Mouse (Mus musculus): ENCODE data around the gene Evi5.

Gene Evi5

GRCm38 (mm10) chr5:107708124-107708797, 166.6 kb downstream of the Evi5 start:
- no peak for DNase-seq (ENCODE audit: low read depth, low spot score)

GRCm38 (mm10) chr5:107706262-107706661, 168.6 kb downstream of the Evi5 start:
- DNase-seq (ENCODE audit: low read depth, low spot score) = no peak

- DNase-seq (ENCODE audit: low read depth, low spot score) = no peak
Measured at GRCm38 (mm10) chr5:107705756-107706155, 169.2 kb downstream of the Evi5 start.

- no peak for DNase-seq (ENCODE audit: low read depth, low spot score)
Measured at GRCm38 (mm10) chr5:107703207-107703763, 171.6 kb downstream of the Evi5 start.

- DNase-seq (ENCODE audit: low read depth, low spot score) = no peak
Measured at GRCm38 (mm10) chr5:107701658-107702057, 173.2 kb downstream of the Evi5 start.

- no peak for DNase-seq (ENCODE audit: low read depth, low spot score)
Measured at GRCm38 (mm10) chr5:107700873-107701272, 174.0 kb downstream of the Evi5 start.

GRCm38 (mm10) chr5:107698888-107699287, 176.0 kb downstream of the Evi5 start:
- DNase-seq (ENCODE audit: low read depth, low spot score) = no peak

- no peak for DNase-seq (ENCODE audit: low read depth, low spot score)
Measured at GRCm38 (mm10) chr5:107695019-107695418, 179.9 kb downstream of the Evi5 start.
